Mouse (Mus musculus) CH12.LX (cell line): Measurements from ENCODE around the gene Reln. TPM values are rescaled to one million over a fixed set of nuclear protein-coding genes. Genes with fewer than 3 reads are reported as not detected.

ENCODE experiments used
- DNase-seq: peaks from one replicate; pipeline ENCODE4 v3.0.0-alpha.2; 2013; ENCODE audit errors: extremely low read depth
- H3K27ac ChIP-seq: 2 replicates; pipeline ENCODE4 v1.5.1; 2012; ENCODE audit warnings: low read depth, mild to moderate bottlenecking, control low read depth, moderate library complexity; ENCODE audit not compliant: insufficient read depth
- H3K27me3 ChIP-seq: replicated peaks from 2 replicates; pipeline ENCODE3; 2012; ENCODE audit warnings: inconsistent platforms
- H3K36me3 ChIP-seq, 2 experiments: replicated peaks in 1 of 2; 2 replicates each; pipeline versions ENCODE3 to v1.6.1; 2012; ENCODE audit warnings: inconsistent platforms in 1 of 2, low read length in 1 of 2, mild to moderate bottlenecking in 1 of 2, mixed read lengths in 1 of 2, moderate library complexity in 1 of 2; ENCODE audit not compliant: control insufficient read depth in 1 of 2, insufficient read depth in 1 of 2
- H3K4me1 ChIP-seq, 2 experiments: 2 replicates each; pipeline ENCODE4 v1.6.1; 2012; ENCODE audit warnings: inconsistent platforms in 1 of 2, moderate library complexity in 1 of 2; ENCODE audit not compliant: insufficient read depth in 2 of 2, control insufficient read depth in 1 of 2
- H3K4me2 ChIP-seq: 2 replicates; pipeline ENCODE4 v1.6.1; 2012; ENCODE audit warnings: low read depth, mild to moderate bottlenecking, control low read depth; ENCODE audit not compliant: poor library complexity, insufficient read depth, severe bottlenecking
- H3K4me3 ChIP-seq, 3 experiments: fragments of 150-350 bp in 1 of 3; sonication (generic) in 1 of 3; replicated peaks in 1 of 3; 2 replicates each; pipeline versions ENCODE3 to v1.5.1; 2011 to 2012; ENCODE audit warnings: low read depth in 2 of 3, low read length in 2 of 3, mild to moderate bottlenecking in 2 of 3, moderate library complexity in 2 of 3, control low read depth in 1 of 3, improper control_type of control experiment in 1 of 3, inconsistent platforms in 1 of 3, mixed read lengths in 1 of 3; ENCODE audit not compliant: poor library complexity in 1 of 3
- H3K79me2 ChIP-seq: replicated peaks from 2 replicates; pipeline ENCODE4 v1.6.1; 2012; ENCODE audit warnings: mild to moderate bottlenecking, moderate library complexity; ENCODE audit not compliant: control insufficient read depth, poor library complexity, insufficient read depth, severe bottlenecking; ENCODE audit errors: extremely low read depth
- H3K9ac ChIP-seq: 2 replicates; pipeline ENCODE4 v1.6.1; 2012; ENCODE audit warnings: low read depth, mild to moderate bottlenecking, control low read depth, moderate library complexity; ENCODE audit not compliant: insufficient read depth
- H3K9me3 ChIP-seq: replicated peaks from 2 replicates; pipeline ENCODE3; 2012; ENCODE audit warnings: low read length, inconsistent platforms, mixed read lengths
- BHLHE40 ChIP-seq: IDR thresholded peaks from 2 replicates; pipeline ENCODE4 v1.6.1; 2011; ENCODE audit warnings: mild to moderate bottlenecking, low read depth, low read length, improper control_type of control experiment
- CHD1 ChIP-seq: IDR thresholded peaks from 2 replicates; pipeline ENCODE4 v1.6.1; 2012; ENCODE audit warnings: low read depth, low read length, improper control_type of control experiment, inconsistent platforms
- CHD2 ChIP-seq: IDR thresholded peaks from 2 replicates; pipeline ENCODE4 v1.6.1; 2011; ENCODE audit warnings: low read length, improper control_type of control experiment
- CTCF ChIP-seq, 2 experiments: IDR thresholded peaks in 1 of 2; conservative IDR thresholded peaks in 1 of 2; 2 replicates each; pipeline ENCODE4 v1.5.1; 2011 to 2012; ENCODE audit warnings: low read depth in 2 of 2, low read length in 2 of 2, improper control_type of control experiment in 1 of 2, inconsistent platforms in 1 of 2, mild to moderate bottlenecking in 1 of 2, moderate library complexity in 1 of 2
- EP300 ChIP-seq: IDR thresholded peaks from 2 replicates; pipeline ENCODE4 v1.6.1; 2011; ENCODE audit warnings: low read length, improper control_type of control experiment
- ETS1 ChIP-seq: conservative IDR thresholded peaks from 2 replicates; pipeline ENCODE4 v1.6.1; 2012; ENCODE audit warnings: low read depth, mild to moderate bottlenecking, inconsistent platforms, low read length, improper control_type of control experiment, moderate library complexity
- HCFC1 ChIP-seq: IDR thresholded peaks from 2 replicates; pipeline ENCODE4 v1.6.1; 2012; ENCODE audit warnings: low read depth, mild to moderate bottlenecking, inconsistent platforms, low read length, improper control_type of control experiment
- JUND ChIP-seq: conservative IDR thresholded peaks from 2 replicates; pipeline ENCODE4 v1.6.1; 2011; ENCODE audit warnings: low read depth, low read length, improper control_type of control experiment
- KAT2A ChIP-seq: IDR thresholded peaks from 2 replicates; pipeline ENCODE4 v1.6.1; 2012; ENCODE audit warnings: low read length, improper control_type of control experiment, inconsistent platforms; ENCODE audit not compliant: insufficient replicate concordance
- MAX ChIP-seq: IDR thresholded peaks from 2 replicates; pipeline ENCODE4 v1.6.1; 2011; ENCODE audit warnings: low read length, improper control_type of control experiment
- MAZ ChIP-seq: IDR thresholded peaks from 2 replicates; pipeline ENCODE4 v1.6.1; 2012; ENCODE audit warnings: low read depth, mild to moderate bottlenecking, inconsistent platforms, low read length, improper control_type of control experiment, moderate library complexity
- MXI1 ChIP-seq: IDR thresholded peaks from 2 replicates; pipeline ENCODE4 v1.6.1; 2011; ENCODE audit warnings: mild to moderate bottlenecking, low read depth, low read length, improper control_type of control experiment
- MYC ChIP-seq: IDR thresholded peaks from 2 replicates; pipeline ENCODE4 v1.6.1; 2011; ENCODE audit warnings: low read depth, mild to moderate bottlenecking, improper control_type of control experiment, low read length
- NELFE ChIP-seq: IDR thresholded peaks from 2 replicates; pipeline ENCODE4 v1.6.1; 2011; ENCODE audit warnings: low read depth, low read length, improper control_type of control experiment
- PAX5 ChIP-seq: IDR thresholded peaks from 2 replicates; pipeline ENCODE4 v1.6.1; 2012; ENCODE audit warnings: low read length, inconsistent platforms, mixed read lengths
- POLR2A ChIP-seq: IDR thresholded peaks from 2 replicates; pipeline ENCODE4 v1.6.1; 2011; ENCODE audit warnings: low read depth, mild to moderate bottlenecking, improper control_type of control experiment, low read length
- POLR2AphosphoS2 ChIP-seq: IDR thresholded peaks from 2 replicates; pipeline ENCODE4 v1.6.1; 2011; ENCODE audit warnings: low read depth, low read length, improper control_type of control experiment
- RAD21 ChIP-seq: IDR thresholded peaks from 2 replicates; pipeline ENCODE4 v1.6.1; 2011; ENCODE audit warnings: low read depth, mild to moderate bottlenecking, low read length, improper control_type of control experiment, moderate library complexity
- RCOR1 ChIP-seq: conservative IDR thresholded peaks from 2 replicates; pipeline ENCODE4 v1.6.1; 2012; ENCODE audit warnings: low read depth, mild to moderate bottlenecking, inconsistent platforms, low read length, improper control_type of control experiment
- SIN3A ChIP-seq: IDR thresholded peaks from 2 replicates; pipeline ENCODE4 v1.6.1; 2012; ENCODE audit warnings: low read length, improper control_type of control experiment, inconsistent platforms
- SMC3 ChIP-seq: IDR thresholded peaks from 2 replicates; pipeline ENCODE4 v1.6.1; 2011; ENCODE audit warnings: low read depth, low read length, improper control_type of control experiment
- TCF12 ChIP-seq: IDR thresholded peaks from 2 replicates; pipeline ENCODE4 v1.6.1; 2014; ENCODE audit warnings: low read depth, mild to moderate bottlenecking, inconsistent platforms, low read length, improper control_type of control experiment
- USF1 ChIP-seq: IDR thresholded peaks from 2 replicates; pipeline ENCODE4 v1.6.1; 2014; ENCODE audit warnings: low read depth, mild to moderate bottlenecking, inconsistent platforms, low read length, improper control_type of control experiment
- USF2 ChIP-seq: conservative IDR thresholded peaks from 2 replicates; pipeline ENCODE4 v1.6.1; 2011; ENCODE audit warnings: low read depth, low read length, improper control_type of control experiment
- ZC3H11A ChIP-seq: IDR thresholded peaks from 2 replicates; pipeline ENCODE4 v1.6.1; 2012; ENCODE audit warnings: low read depth, mild to moderate bottlenecking, inconsistent platforms, low read length, improper control_type of control experiment
- ZKSCAN1 ChIP-seq: IDR thresholded peaks from 2 replicates; pipeline ENCODE4 v1.6.1; 2012; ENCODE audit warnings: low read depth, inconsistent platforms, low read length, improper control_type of control experiment, borderline replicate concordance
- ZMIZ1 ChIP-seq: IDR thresholded peaks from 2 replicates; pipeline ENCODE4 v1.6.1; 2012; ENCODE audit warnings: low read depth, mild to moderate bottlenecking, inconsistent platforms, low read length, improper control_type of control experiment
- ZNF384 ChIP-seq: IDR thresholded peaks from 2 replicates; pipeline ENCODE4 v1.6.1; 2012; ENCODE audit warnings: low read depth, low read length, improper control_type of control experiment, inconsistent platforms
- dilution Hi-C: fragments of 300-500 bp; cut with MboI; formaldehyde crosslinking; loops from 2 replicates; pipeline ENCODE4 v1.14.3; 2020; ENCODE audit warnings: low sequenced_read_pairs; ENCODE audit not compliant: extremely low pct_unique_long_range_greater_than_20kb, extremely low pct_ligation_motif_present
- in situ Hi-C: fragments of 300-500 bp; cut with MboI; formaldehyde crosslinking; loops from 3 replicates; pipeline ENCODE4 v1.14.3; 2019; ENCODE audit warnings: low sequenced_read_pairs, low pct_ligation_motif_present, low pct_unique_long_range_greater_than_20kb, mixed read lengths
- polyA plus RNA-seq: library from polyadenylated mRNA; unstranded; fragments of >175 nt; gene quantifications from 2 replicates; pipeline ENCODE4 v1.2.1, GENCODE M21; 2012; ENCODE audit warnings: low read depth; ENCODE audit not compliant: insufficient read length
- total RNA-seq, 2 experiments: library from RNA; depleted of rRNA; stranded (reverse); fragments of 300-350 nt in 1 of 2; fragments of >200 nt in 1 of 2; gene quantifications; 2 replicates each; pipeline ENCODE4 v1.2.3; 2012 to 2014

The Reln gene
- total and polyA plus RNA-seq, 3 experiments = 0.03 to 0.04 TPM; not detected in 1

DNA sequence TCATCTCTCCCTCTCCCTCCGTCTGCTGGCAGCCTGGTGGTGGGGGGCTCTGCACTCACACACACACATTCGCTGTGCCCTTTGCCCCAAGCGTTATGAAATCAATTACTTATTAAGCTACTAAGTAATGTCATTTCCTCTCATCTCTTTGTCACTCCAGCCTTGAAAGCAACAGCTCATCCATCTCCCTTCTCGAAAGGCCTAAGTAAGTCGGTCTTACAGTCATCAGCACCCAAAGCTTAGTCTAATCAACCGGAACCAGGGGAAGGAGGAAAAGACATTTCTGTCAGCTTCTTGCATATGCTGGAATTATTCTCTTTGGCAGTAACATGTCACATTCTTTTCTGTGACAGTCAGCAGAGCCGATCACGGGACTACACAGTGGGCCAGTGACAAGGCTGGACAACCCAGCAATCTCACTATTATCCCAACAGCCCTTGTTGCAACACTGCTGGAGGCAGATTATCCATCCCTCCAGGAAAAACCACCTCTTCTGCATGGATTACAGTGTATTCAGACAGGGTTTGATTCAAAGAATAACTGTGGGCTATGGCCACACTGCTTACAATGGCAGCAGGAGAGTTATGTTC is 149.1 kb downstream of the Reln start:
- no peaks in the 10 kb centered on the region for H3K79me2 ChIP-seq
- no peak overlapping the region for H3K4me3 ChIP-seq
- in situ Hi-C loops (no loop called here), dilution Hi-C loops (no loop called here)
- DNase-seq = no peak
- no peak overlapping the region for H3K27ac ChIP-seq
- H3K9me3 ChIP-seq = no peaks in the 10 kb centered on the region
- no peak overlapping the region for H3K4me2 ChIP-seq
- no peaks in the 10 kb centered on the region for H3K27me3 ChIP-seq
- no peaks in the 10 kb centered on the region for H3K4me1 ChIP-seq
- no peak overlapping the region for H3K9ac ChIP-seq
- TF ChIP-seq JUND = no peak
- TF ChIP-seq USF2 = no peak
- no peak for TF ChIP-seq HCFC1
- no peak for TF ChIP-seq SIN3A
- no peak for TF ChIP-seq MAX
- no peak for TF ChIP-seq KAT2A
- TF ChIP-seq CTCF (conservative IDR thresholded peaks at IDR 0.05 in 1 of 2, IDR thresholded peaks at IDR 0.05 in 1 of 2; ENCODE audit: low read depth in 2 of 2, low read length in 2 of 2) = no peak
- TF ChIP-seq RCOR1 = no peak
- TF ChIP-seq MXI1 = no peak
- TF ChIP-seq BHLHE40 = no peak
- no peak for TF ChIP-seq MYC
- no peak for TF ChIP-seq ZKSCAN1
- TF ChIP-seq SMC3 = no peak
- TF ChIP-seq POLR2AphosphoS2 = no peak
- TF ChIP-seq ZMIZ1 = no peak
- no peak for TF ChIP-seq CHD1
- no peak for TF ChIP-seq RAD21
- no peaks in the 10 kb centered on the region for H3K36me3 ChIP-seq

GRCm38 (mm10) chr5:22191784-22192183 is 152.7 kb downstream of the Reln start:
- TF ChIP-seq ZC3H11A (no peak), BHLHE40 (no peak), SMC3 (no peak), PAX5 (no peak), MXI1 (no peak), ZMIZ1 (no peak), MAX (no peak), KAT2A (no peak), MAZ (no peak), CHD2 (no peak), ETS1 (no peak), NELFE (no peak), JUND (no peak), ZKSCAN1 (no peak), USF1 (no peak), ZNF384 (no peak), POLR2A (no peak), TCF12 (no peak), EP300 (no peak), POLR2AphosphoS2 (no peak)
- Histone ChIP-seq H3K36me3 (no peaks in the 10 kb centered on the region), H3K4me2 (no peak overlapping the region), H3K4me3 (no peak overlapping the region), H3K9ac (no peak overlapping the region), H3K79me2 (no peaks in the 10 kb centered on the region), H3K9me3 (no peaks in the 10 kb centered on the region), H3K27me3 (no peaks in the 10 kb centered on the region), H3K4me1 (no peaks in the 10 kb centered on the region), H3K27ac (no peak overlapping the region)
- no peak for DNase-seq
- in situ Hi-C loops = no loop called here
- dilution Hi-C loops = no loop called here
